Mouse (Mus musculus) myocyte (in vitro differentiated cells): ENCODE data around the gene Best2. TPM values are rescaled to one million over a fixed set of nuclear protein-coding genes. Genes with fewer than 3 reads are reported as not detected.
A peak's percentile ranks its signal among the peaks of the same experiment; 100 is the strongest.

ENCODE experiments used
- H3K27me3 ChIP-seq: one replicate; pipeline ENCODE4 v1.6.1; 2011; ENCODE audit not compliant: control insufficient read depth, insufficient read depth, insufficient read length
- H3K36me3 ChIP-seq: one replicate; pipeline ENCODE4 v1.6.1; 2011; ENCODE audit not compliant: control insufficient read depth, insufficient read depth
- H3K4me2 ChIP-seq: one replicate; pipeline ENCODE4 v1.6.1; 2011; ENCODE audit warnings: low read depth, control low read depth
- H3K4me3 ChIP-seq: one replicate; pipeline ENCODE4 v1.5.1; 2011; ENCODE audit warnings: mild to moderate bottlenecking, control low read depth, moderate library complexity
- H3K79me2 ChIP-seq: one replicate; pipeline ENCODE4 v1.6.1; 2011; ENCODE audit not compliant: control insufficient read depth, insufficient read depth
- H3ac ChIP-seq: one replicate; pipeline ENCODE4 v1.6.1; 2011; ENCODE audit not compliant: control insufficient read depth, insufficient read length
- CEBPB ChIP-seq: IDR thresholded peaks from 2 replicates; pipeline ENCODE4 v1.6.1; 2011; ENCODE audit warnings: mild to moderate bottlenecking, moderate library complexity; ENCODE audit not compliant: poor library complexity, insufficient read depth, severe bottlenecking
- E2F4 ChIP-seq: IDR thresholded peaks from one replicate; pipeline ENCODE4 v1.6.1; 2011; ENCODE audit warnings: mild to moderate bottlenecking, control low read depth, moderate library complexity; ENCODE audit not compliant: insufficient read depth
- MAX ChIP-seq: IDR thresholded peaks from one replicate; pipeline ENCODE4 v1.6.1; 2011; ENCODE audit warnings: low read depth, mild to moderate bottlenecking, control low read depth
- MYOD1 ChIP-seq, 3 experiments: IDR thresholded peaks; one replicate each; pipeline ENCODE4 v1.6.1; 2011; ENCODE audit warnings: control low read depth in 2 of 3, low read depth in 2 of 3, mild to moderate bottlenecking in 2 of 3, moderate library complexity in 1 of 3; ENCODE audit not compliant: insufficient read length in 2 of 3, control insufficient read depth in 1 of 3
- MYOG ChIP-seq, 3 experiments: IDR thresholded peaks; one replicate each; pipeline ENCODE4 v1.6.1; 2011; ENCODE audit warnings: control low read depth in 2 of 3, low read depth in 2 of 3, mild to moderate bottlenecking in 2 of 3; ENCODE audit not compliant: insufficient read length in 2 of 3, control insufficient read depth in 1 of 3, insufficient read depth in 1 of 3
- POLR2A ChIP-seq: IDR thresholded peaks from one replicate; pipeline ENCODE4 v1.6.1; 2011; ENCODE audit warnings: low read depth, mild to moderate bottlenecking, control low read depth, moderate library complexity; ENCODE audit not compliant: insufficient read length
- POLR2AphosphoS2 ChIP-seq: IDR thresholded peaks from one replicate; pipeline ENCODE4 v1.6.1; 2011; ENCODE audit warnings: low read depth, control low read depth; ENCODE audit not compliant: insufficient read length
- REST ChIP-seq: IDR thresholded peaks from one replicate; pipeline ENCODE4 v1.6.1; 2011; ENCODE audit warnings: mild to moderate bottlenecking, control low read depth, moderate library complexity; ENCODE audit not compliant: insufficient read depth, insufficient read length
- SRF ChIP-seq: IDR thresholded peaks from one replicate; pipeline ENCODE4 v1.6.1; 2011; ENCODE audit warnings: low read depth; ENCODE audit not compliant: control insufficient read depth, insufficient read length
- TCF12 ChIP-seq: IDR thresholded peaks from one replicate; pipeline ENCODE4 v1.6.1; 2011; ENCODE audit warnings: mild to moderate bottlenecking, control low read depth; ENCODE audit not compliant: poor library complexity, insufficient read depth, severe bottlenecking
- TCF3 ChIP-seq: IDR thresholded peaks from one replicate; pipeline ENCODE4 v1.6.1; 2011; ENCODE audit warnings: low read depth, control low read depth; ENCODE audit not compliant: insufficient read length
- USF1 ChIP-seq: IDR thresholded peaks from one replicate; pipeline ENCODE4 v1.6.1; 2011; ENCODE audit warnings: low read depth, mild to moderate bottlenecking, control low read depth, moderate library complexity
- polyA plus RNA-seq: library from polyadenylated mRNA; unstranded; fragments of >200 nt; fragmentation: generic; extraction: Trizol; gene quantifications from one replicate; pipeline ENCODE4 v1.2.1, GENCODE M21; 2012; ENCODE audit warnings: missing spikeins

Best2 gene
- polyA plus RNA-seq, 1 experiment = not detected

GRCm38 (mm10) chr8:85035728-85036310 lies 21.5 kb upstream of the Best2 start:
- Histone ChIP-seq H3ac (peak overlapping the region; percentile 42), H3K4me2 (peak overlapping the region; percentile 94), H3K36me3 (peaks cover 19% of the 10 kb centered on the region), H3K27me3 (no peaks in the 10 kb centered on the region), H3K79me2 (peaks cover 42% of the 10 kb centered on the region), H3K4me3 (peak overlapping the region; percentile 95)
- peak; percentile 15 for TF ChIP-seq USF1
- peak; percentile 44 for TF ChIP-seq POLR2AphosphoS2
- TF ChIP-seq POLR2A = no peak
- TF ChIP-seq CEBPB = no peak
- no peak for TF ChIP-seq MAX

- Histone ChIP-seq H3K4me3 (peak overlapping the region; percentile 95), H3K4me2 (peak overlapping the region; percentile 94), H3K79me2 (peaks cover 41% of the 10 kb centered on the region), H3K27me3 (no peaks in the 10 kb centered on the region), H3K36me3 (peaks cover 20% of the 10 kb centered on the region), H3ac (no peak overlapping the region)
- no peak for TF ChIP-seq USF1
- no peak for TF ChIP-seq CEBPB
- TF ChIP-seq MYOD1 (IDR thresholded peaks at IDR 0.05; ENCODE audit: control insufficient read depth in 1 of 3, insufficient read length in 2 of 3, low read depth in 2 of 3) = no peak
- TF ChIP-seq TCF3 = no peak
- no peak for TF ChIP-seq POLR2AphosphoS2
- no peak for TF ChIP-seq POLR2A
- TF ChIP-seq MAX = no peak
- TF ChIP-seq SRF = no peak
- no peak for TF ChIP-seq TCF12
- TF ChIP-seq E2F4 = no peak
- no peak for TF ChIP-seq MYOG (IDR thresholded peaks at IDR 0.05; ENCODE audit: control insufficient read depth in 1 of 3, insufficient read depth in 1 of 3, insufficient read length in 2 of 3, low read depth in 2 of 3)
- TF ChIP-seq REST = no peak
These were observed 20.9 kb upstream of the Best2 start for GRCm38 (mm10) chr8:85035165-85035727.

- Histone ChIP-seq H3K79me2 (peaks cover 41% of the 10 kb centered on the region), H3K4me2 (peak overlapping the region; percentile 94), H3K27me3 (no peaks in the 10 kb centered on the region), H3K36me3 (peaks cover 25% of the 10 kb centered on the region), H3K4me3 (no peak overlapping the region), H3ac (no peak overlapping the region)
- TF ChIP-seq MYOD1 (IDR thresholded peaks at IDR 0.05; ENCODE audit: control insufficient read depth in 1 of 3, insufficient read length in 2 of 3, low read depth in 2 of 3) (no peak), POLR2AphosphoS2 (peak; percentile 64)
These were observed 20.4 kb upstream of the Best2 start for GRCm38 (mm10) chr8:85034764-85035163.

- Histone ChIP-seq H3K36me3 (peaks cover 25% of the 10 kb centered on the region), H3K27me3 (no peaks in the 10 kb centered on the region)
These were observed 19.5 kb upstream of the Best2 start for GRCm38 (mm10) chr8:85033867-85034266.

GRCm38 (mm10) chr8:85032622-85033311 lies 18.4 kb upstream of the Best2 start:
- Histone ChIP-seq H3K4me2 (no peak overlapping the region), H3K36me3 (peaks cover 25% of the 10 kb centered on the region), H3ac (no peak overlapping the region), H3K4me3 (no peak overlapping the region), H3K27me3 (no peaks in the 10 kb centered on the region), H3K79me2 (peaks cover 41% of the 10 kb centered on the region)
- TF ChIP-seq CEBPB (no peak), POLR2A (no peak), E2F4 (no peak), TCF3 (no peak), SRF (no peak), MAX (no peak), TCF12 (no peak), USF1 (no peak), MYOD1 (IDR thresholded peaks at IDR 0.05; ENCODE audit: control insufficient read depth in 1 of 3, insufficient read length in 2 of 3, low read depth in 2 of 3) (no peak)

More at GRCm38 (mm10) chr8:85033867-85034266, 19.5 kb upstream of the Best2 start:
- Histone ChIP-seq H3K4me2 (no peak overlapping the region), H3ac (no peak overlapping the region), H3K79me2 (peaks cover 41% of the 10 kb centered on the region), H3K4me3 (no peak overlapping the region)
- no peak for TF ChIP-seq TCF12
